Mouse (Mus musculus) naive thymus-derived CD4-positive, alpha-beta T cell, adult 2 months (primary cell): ENCODE data around the gene Nop2.
A peak's percentile ranks its signal among the peaks of the same experiment; 100 is the strongest.

Experiments used
- DNase-seq: peaks from one replicate; pipeline ENCODE4 v3.0.0-alpha.2; 2011; ENCODE audit warnings: low read depth

Gene Nop2

GRCm38 (mm10) chr6:125153682-125154081 lies 22.0 kb downstream of the Nop2 start:
- no peak for DNase-seq

- peak; percentile 51 for DNase-seq
Observed at GRCm38 (mm10) chr6:125154550-125154949, 22.8 kb downstream of the Nop2 start.

- no peak for DNase-seq
Observed at GRCm38 (mm10) chr6:125155262-125155661, 23.6 kb downstream of the Nop2 start.

GRCm38 (mm10) chr6:125156491-125156890 lies 24.8 kb downstream of the Nop2 start:
- no peak for DNase-seq

GRCm38 (mm10) chr6:125156903-125157614 lies 25.4 kb downstream of the Nop2 start:
- no peak for DNase-seq

GRCm38 (mm10) chr6:125158944-125159492 lies 27.3 kb downstream of the Nop2 start:
- no peak for DNase-seq

- no peak for DNase-seq
Observed at GRCm38 (mm10) chr6:125159773-125160557, 28.3 kb downstream of the Nop2 start.

- DNase-seq = no peak
Observed at GRCm38 (mm10) chr6:125160558-125160853, 28.8 kb downstream of the Nop2 start.

GRCm38 (mm10) chr6:125160854-125161760 lies 29.4 kb downstream of the Nop2 start:
- DNase-seq = peak; percentile 45

- peak; percentile 91 for DNase-seq
Observed at GRCm38 (mm10) chr6:125161971-125162370, 30.3 kb downstream of the Nop2 start.

- peak; percentile 31 for DNase-seq
Observed at GRCm38 (mm10) chr6:125162615-125163305, 31.1 kb downstream of the Nop2 start.

GRCm38 (mm10) chr6:125163801-125164657 lies 32.3 kb downstream of the Nop2 start:
- peak; percentile 32 for DNase-seq

GRCm38 (mm10) chr6:125164672-125165327 lies 33.1 kb downstream of the Nop2 start:
- peak; percentile 80 for DNase-seq

- peak; percentile 97 for DNase-seq
Observed at GRCm38 (mm10) chr6:125165328-125165891, 33.7 kb downstream of the Nop2 start.

- peak; percentile 42 for DNase-seq
Observed at GRCm38 (mm10) chr6:125166051-125166751, 34.5 kb downstream of the Nop2 start, which contains the start of gene Gapdh. Gene Gapdh, minus strand, starts transcription at chr6:125166467.

- no peak for DNase-seq
Observed at GRCm38 (mm10) chr6:125166861-125167650, 35.3 kb downstream of the Nop2 start.

GRCm38 (mm10) chr6:125168086-125168485 lies 36.4 kb downstream of the Nop2 start:
- no peak for DNase-seq

- no peak for DNase-seq
Observed at GRCm38 (mm10) chr6:125170194-125170593, 38.5 kb downstream of the Nop2 start.
